Comparison of ENCODE assay signal across 8 mouse cellular contexts in the genomic region with DNA sequence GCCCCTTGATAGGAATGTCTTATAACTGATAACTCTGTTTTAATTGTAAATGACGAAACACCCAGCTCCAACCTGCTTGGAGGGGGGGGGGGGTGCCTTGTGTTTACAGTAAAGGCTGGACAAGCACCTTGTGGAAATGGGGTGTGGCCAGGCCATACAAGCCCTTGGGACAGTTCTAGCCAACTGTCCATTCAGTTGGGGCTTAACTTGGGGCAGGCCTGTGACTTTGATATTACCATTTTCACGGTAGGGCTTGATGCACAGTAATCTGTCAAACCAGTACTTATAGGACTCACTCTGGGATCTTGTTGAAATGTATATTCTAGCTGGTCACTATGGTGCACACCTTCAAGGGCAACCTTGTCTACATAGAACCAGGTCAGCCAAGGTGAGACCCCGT. TPM values are rescaled to one million over a fixed set of nuclear protein-coding genes. Genes with fewer than 3 reads are reported as not detected.
DNase-seq lines count a peak whose midpoint lies in the region; ATAC-seq and TF ChIP-seq lines count a peak whose summit lies in the region.
"Had no signal": no experiment of that assay in that cellular context is flagged by ENCODE, and none has a peak within 500 bp of the region (broad histone marks: within the 10 kb centered on the region; RNA-seq: fewer than 3 reads in every experiment).

No protein-coding gene starts in this region.

- no peaks in the 10 kb centered on the region; the same call in 1 of the 2 replicates for H3K9me3 ChIP-seq in megakaryocyte, embryonic 14.5 days
- no peaks in the 10 kb centered on the region for H3K9me3 ChIP-seq in forebrain, embryonic 14.5 days (replicated peaks; ENCODE audit: control insufficient read depth, low read length)
- H3K9me3 ChIP-seq in limb, embryonic 14.5 days (ENCODE audit: control insufficient read depth, low read length), result no peaks in the 10 kb centered on the region
- no peaks in the 10 kb centered on the region for H3K9me3 ChIP-seq in stomach, embryonic 15.5 days

- H3K4me3 ChIP-seq in megakaryocyte, embryonic 14.5 days (replicated peaks), result peak overlapping the region; percentile 96
- H3K4me3 ChIP-seq in forebrain, embryonic 14.5 days (ENCODE audit: low read depth, low read length), result peak overlapping the region; percentile 31; the same call in 1 of the 2 replicates
- 0 out of 2 replicates have a peak overlapping the region, but pooled peaks have one; percentile 40 for H3K4me3 ChIP-seq in limb, embryonic 14.5 days (replicated peaks; ENCODE audit: low read length)
- peak overlapping the region; percentile 39 for H3K4me3 ChIP-seq in stomach, embryonic 15.5 days (replicated peaks)

- peak overlapping the region; percentile 74 for H3K4me2 ChIP-seq in forebrain, embryonic 14.5 days (ENCODE audit: low read length)
- H3K4me2 ChIP-seq in limb, embryonic 14.5 days (replicated peaks; ENCODE audit: low read depth, low read length, severe bottlenecking), result peak overlapping the region; percentile 79
- peak overlapping the region; percentile 67 for H3K4me2 ChIP-seq in stomach, embryonic 15.5 days

- no peak for TF ChIP-seq POLR2A in limb, embryonic 14.5 days (IDR thresholded peaks at IDR 0.05; ENCODE audit: borderline replicate concordance, extremely low read depth, insufficient read depth, insufficient read length)

- H3K9ac ChIP-seq in forebrain, embryonic 14.5 days (ENCODE audit: low read length), result no peak overlapping the region
- H3K9ac ChIP-seq in limb, embryonic 14.5 days (ENCODE audit: low read depth, low read length, severe bottlenecking), result no peak overlapping the region
- H3K9ac ChIP-seq in stomach, embryonic 15.5 days, result no peak overlapping the region

- peaks cover 50% of the 10 kb centered on the region for H3K36me3 ChIP-seq in megakaryocyte, embryonic 14.5 days (replicated peaks; ENCODE audit: low read length)
- H3K36me3 ChIP-seq in forebrain, embryonic 14.5 days (ENCODE audit: control insufficient read depth, insufficient read depth, low read length), result peaks cover 23% of the 10 kb centered on the region
- H3K36me3 ChIP-seq in limb, embryonic 14.5 days (ENCODE audit: control insufficient read depth, insufficient read depth, low read length), result peaks cover 22% of the 10 kb centered on the region; the same call in 1 of the 2 replicates
- H3K36me3 ChIP-seq in stomach, embryonic 15.5 days, result 0 out of 2 replicates have a peak, but pooled peaks cover 4% of the 10 kb centered on the region

- H3K27ac ChIP-seq in forebrain, embryonic 14.5 days (ENCODE audit: low read depth, low read length), result no peak overlapping the region; the same call in 1 of the 2 replicates
- peak overlapping the region; percentile 89 for H3K27ac ChIP-seq in limb, embryonic 14.5 days (replicated peaks; ENCODE audit: low read depth, low read length)
- H3K27ac ChIP-seq in stomach, embryonic 15.5 days, result peak overlapping the region; percentile 76; the same call in 1 of the 2 replicates

- ATAC-seq in megakaryocyte, adult 5-6 weeks (ENCODE audit: poor library complexity, severe bottlenecking), result no peak
- ATAC-seq in forebrain, embryonic 14.5 days, result no peak
- ATAC-seq in limb, embryonic 14.5 days (ENCODE audit: low FRiP score, low read depth), result no peak
- ATAC-seq in stomach, embryonic 15.5 days (ENCODE audit: insufficient read depth, low FRiP score, low read depth), result no peak

- no peaks in the 10 kb centered on the region for H3K27me3 ChIP-seq in megakaryocyte, embryonic 14.5 days (replicated peaks)
- no peaks in the 10 kb centered on the region for H3K27me3 ChIP-seq in forebrain, embryonic 14.5 days (replicated peaks; ENCODE audit: control insufficient read depth, insufficient read depth, low read length)
- no peaks in the 10 kb centered on the region for H3K27me3 ChIP-seq in limb, embryonic 14.5 days (ENCODE audit: control insufficient read depth, insufficient read depth, low read length)
- no peaks in the 10 kb centered on the region for H3K27me3 ChIP-seq in stomach, embryonic 15.5 days (replicated peaks)

- 89% methylated on average over 3 of the region's 3 CpGs for WGBS in forebrain, embryonic 14.5 days
- WGBS in limb, embryonic 14.5 days, result 93% methylated on average over 3 of the region's 3 CpGs
- 75% methylated on average over 3 of the region's 3 CpGs for WGBS in stomach, embryonic 15.5 days

- peaks cover 61% of the 10 kb centered on the region for H3K4me1 ChIP-seq in megakaryocyte, embryonic 14.5 days
- peaks cover 14% of the 10 kb centered on the region for H3K4me1 ChIP-seq in forebrain, embryonic 14.5 days (ENCODE audit: control insufficient read depth, insufficient read depth, low read length)
- peaks cover 13% of the 10 kb centered on the region for H3K4me1 ChIP-seq in limb, embryonic 14.5 days (ENCODE audit: control insufficient read depth, insufficient read depth, low read length)
- H3K4me1 ChIP-seq in stomach, embryonic 15.5 days, result peaks cover 17% of the 10 kb centered on the region

- no peak for DNase-seq in forebrain, embryonic 14.5 days (ENCODE audit: low spot score)
- no peak for DNase-seq in limb, embryonic 14.5 days (ENCODE audit: low spot score)
- no peak for DNase-seq in left cerebral cortex, adult 18-20 months (ENCODE audit: low spot score in 2 of 2)
- no peak for DNase-seq in adrenal gland, postnatal 25 days
- DNase-seq: gastrocnemius, postnatal 25 days had no signal

RNA-seq across cellular contexts. Expression of a gene that starts 33.1 kb away (rescaled TPM):
- polyA plus RNA-seq in megakaryocyte, embryonic 14.5 days (2012; ENCODE audit: insufficient read depth, low replicate concordance), result 5.3 TPM in 1 of 2 replicates, not detected in the other
- total RNA-seq in megakaryocyte, adult 5-6 weeks (2015), result 24.8 and 34.1 TPM in 2 replicates
- total RNA-seq in megakaryocyte, adult 5-6 weeks (2017), result 23.5 and 33.1 TPM in 2 replicates
- 33.6 and 35.2 TPM in 2 replicates for polyA plus RNA-seq in forebrain, embryonic 14.5 days (2014; fragmentation: Nextera tagmentation; extraction: Ambion mirVana)
- polyA plus RNA-seq in limb, embryonic 14.5 days (2012; rRNA removed), result 16.0 and 19.1 TPM in 2 replicates
- 20.6 and 22.2 TPM in 2 replicates for polyA plus RNA-seq in limb, embryonic 14.5 days (2014; fragmentation: Nextera tagmentation; extraction: Ambion mirVana)
- polyA plus RNA-seq in stomach, embryonic 15.5 days (2015; fragmentation: Nextera tagmentation; extraction: Ambion mirVana), result 20.9 and 24.9 TPM in 2 replicates
- 10 to 100 TPM; 21.6 to 22.8 TPM for total RNA-seq in left cerebral cortex, adult 18-20 months (2021)
- total RNA-seq in adrenal gland, postnatal 25 days (2021), result 26.0 and 31.3 TPM in 2 replicates

RNA-seq across cellular contexts. Expression of a gene that starts 44.9 kb away (rescaled TPM):
- polyA plus RNA-seq in megakaryocyte, embryonic 14.5 days (2012; ENCODE audit: insufficient read depth, low replicate concordance), result not detected in 2 replicates
- total RNA-seq in megakaryocyte, adult 5-6 weeks (2015), result not detected in 2 replicates
- total RNA-seq in megakaryocyte, adult 5-6 weeks (2017), result not detected in 2 replicates
- 1.9 TPM in 1 of 2 replicates, not detected in the other for polyA plus RNA-seq in forebrain, embryonic 14.5 days (2014; fragmentation: Nextera tagmentation; extraction: Ambion mirVana)
- polyA plus RNA-seq in limb, embryonic 14.5 days (2012; rRNA removed), result 1.5 and 2.4 TPM in 2 replicates
- 0.77 and 1.2 TPM in 2 replicates for polyA plus RNA-seq in limb, embryonic 14.5 days (2014; fragmentation: Nextera tagmentation; extraction: Ambion mirVana)
- polyA plus RNA-seq in stomach, embryonic 15.5 days (2015; fragmentation: Nextera tagmentation; extraction: Ambion mirVana), result not detected in 2 replicates
- total RNA-seq in left cerebral cortex, adult 18-20 months (2021), result under 1 TPM in 1 of 2 experiments, not detected in 1; 0.58 TPM
- total RNA-seq in adrenal gland, postnatal 25 days (2021), result not detected in 2 replicates
- total RNA-seq: gastrocnemius, postnatal 25 days had no signal

RNA-seq across cellular contexts. Expression of a gene that starts 54.8 kb away (rescaled TPM):
- polyA plus RNA-seq in megakaryocyte, embryonic 14.5 days (2012; ENCODE audit: insufficient read depth, low replicate concordance), result 984 and 2,235 TPM in 2 replicates
- 204 and 222 TPM in 2 replicates for total RNA-seq in megakaryocyte, adult 5-6 weeks (2015)
- total RNA-seq in megakaryocyte, adult 5-6 weeks (2017), result 58.9 and 76.8 TPM in 2 replicates
- 176 and 206 TPM in 2 replicates for polyA plus RNA-seq in forebrain, embryonic 14.5 days (2014; fragmentation: Nextera tagmentation; extraction: Ambion mirVana)
- 333 and 395 TPM in 2 replicates for polyA plus RNA-seq in limb, embryonic 14.5 days (2012; rRNA removed)
- 445 and 455 TPM in 2 replicates for polyA plus RNA-seq in limb, embryonic 14.5 days (2014; fragmentation: Nextera tagmentation; extraction: Ambion mirVana)
- polyA plus RNA-seq in stomach, embryonic 15.5 days (2015; fragmentation: Nextera tagmentation; extraction: Ambion mirVana), result 518 and 529 TPM in 2 replicates
- 100 to 1,000 TPM; 188 to 189 TPM for total RNA-seq in left cerebral cortex, adult 18-20 months (2021)
- 296 and 313 TPM in 2 replicates for total RNA-seq in adrenal gland, postnatal 25 days (2021)

Comparison
In these comparisons a context has a peak if more than half of its experiments do, and no peak if none do; other contexts are left out.
1. H3K4me3 ChIP-seq: peak in every context shown above with its lines; median percentile 96 in megakaryocyte, embryonic 14.5 days; 40 in limb, embryonic 14.5 days; 39 in stomach, embryonic 15.5 days; 31 in forebrain, embryonic 14.5 days.